Mouse (Mus musculus): ENCODE data around the gene Ms4a5. TPM values are rescaled to one million over a fixed set of nuclear protein-coding genes. Genes with fewer than 3 reads are reported as not detected.
A peak's percentile ranks its signal among the peaks of the same experiment; 100 is the strongest.
"Not testable (repeated sequence)": the region's sequence is repeated elsewhere in the genome, so short reads cannot be mapped to it uniquely, and the experiment has no call there.

Ms4a5 gene
- not detected in 2 replicates for polyA plus RNA-seq (2016; fragmentation: Nextera tagmentation; extraction: Ambion mirVana)

- Histone ChIP-seq H3K4me3 (no peak within 1 kb of the TSS), H3K4me2 (replicated peaks) (no peak within 1 kb of the TSS), H3K4me1 (no peaks in the 10 kb centered on the region), H3K9ac (no peak within 1 kb of the TSS), H3K36me3 (no peaks in the 10 kb centered on the region), H3K27ac (no peak within 1 kb of the TSS), H3K27me3 (no peaks in the 10 kb centered on the region), H3K9me3 (no peaks in the 10 kb centered on the region)
- 92% methylated on average over 2 of the region's 2 CpGs for WGBS
- no peak for ATAC-seq (ENCODE audit: insufficient number of reproducible peaks, insufficient read depth, low FRiP score, low TSS enrichment)
These were observed at the start of gene Ms4a5 for GRCm38 (mm10) chr19:11283773-11284172. Gene Ms4a5 (minus strand): TSS chr19:11283873.

GRCm38 (mm10) chr19:11321123-11321522 is 37.5 kb upstream of the Ms4a5 start:
- Histone ChIP-seq H3K27me3 (no peaks in the 10 kb centered on the region), H3K4me1 (no peaks in the 10 kb centered on the region), H3K36me3 (no peaks in the 10 kb centered on the region), H3K4me2 (replicated peaks) (no peak overlapping the region), H3K4me3 (no peak overlapping the region), H3K27ac (no peak overlapping the region), H3K9me3 (0 out of 2 replicates have a peak, but pooled peaks cover 3% of the 10 kb centered on the region), H3K9ac (no peak overlapping the region)
- WGBS: 76% methylated on average over 1 of the region's 1 CpGs
- ATAC-seq (ENCODE audit: insufficient number of reproducible peaks, insufficient read depth, low FRiP score, low TSS enrichment): no peak

GRCm38 (mm10) chr19:11316786-11317185 is 33.1 kb upstream of the Ms4a5 start:
- no peaks in the 10 kb centered on the region for H3K36me3 ChIP-seq

GRCm38 (mm10) chr19:11314354-11314753 is 30.7 kb upstream of the Ms4a5 start, which contains the start of gene Ms4a14:
Gene Ms4a14 (minus strand): TSS chr19:11314454.
- no peaks in the 10 kb centered on the region for H3K27me3 ChIP-seq
- H3K4me3 ChIP-seq: no peak within 1 kb of the TSS
- H3K4me1 ChIP-seq: no peaks in the 10 kb centered on the region
- no peaks in the 10 kb centered on the region for H3K36me3 ChIP-seq
- H3K9me3 ChIP-seq: 0 out of 2 replicates have a peak, but pooled peaks cover 3% of the 10 kb centered on the region
- no peak for ATAC-seq (ENCODE audit: insufficient number of reproducible peaks, insufficient read depth, low FRiP score, low TSS enrichment)
- H3K9ac ChIP-seq: no peak within 1 kb of the TSS
- WGBS: 68% methylated on average over 1 of the region's 1 CpGs
- H3K27ac ChIP-seq: no peak within 1 kb of the TSS
- no peak within 1 kb of the TSS for H3K4me2 ChIP-seq (replicated peaks)

More at GRCm38 (mm10) chr19:11316786-11317185, 33.1 kb upstream of the Ms4a5 start:
- 87% methylated on average over 4 of the region's 4 CpGs for WGBS
- Histone ChIP-seq H3K27me3 (no peaks in the 10 kb centered on the region), H3K9me3 (0 out of 2 replicates have a peak, but pooled peaks cover 3% of the 10 kb centered on the region), H3K4me3 (no peak overlapping the region), H3K9ac (no peak overlapping the region), H3K4me1 (no peaks in the 10 kb centered on the region), H3K27ac (no peak overlapping the region), H3K4me2 (replicated peaks) (no peak overlapping the region)
- no peak for ATAC-seq (ENCODE audit: insufficient number of reproducible peaks, insufficient read depth, low FRiP score, low TSS enrichment)

GRCm38 (mm10) chr19:11308888-11309287 is 25.2 kb upstream of the Ms4a5 start:
- H3K4me2 ChIP-seq (replicated peaks): no peak overlapping the region
- no peak for ATAC-seq (ENCODE audit: insufficient number of reproducible peaks, insufficient read depth, low FRiP score, low TSS enrichment)
- H3K27ac ChIP-seq: no peak overlapping the region
- no peaks in the 10 kb centered on the region for H3K9me3 ChIP-seq
- H3K4me1 ChIP-seq: no peaks in the 10 kb centered on the region
- no peak overlapping the region for H3K9ac ChIP-seq
- no peaks in the 10 kb centered on the region for H3K36me3 ChIP-seq
- H3K4me3 ChIP-seq: no peak overlapping the region
- H3K27me3 ChIP-seq: no peaks in the 10 kb centered on the region

GRCm38 (mm10) chr19:11299529-11299928 is 15.9 kb upstream of the Ms4a5 start:
- H3K9me3 ChIP-seq; H3K27ac ChIP-seq; H3K4me3 ChIP-seq; H3K9ac ChIP-seq; ATAC-seq (ENCODE audit: insufficient number of reproducible peaks, insufficient read depth, low FRiP score, low TSS enrichment); H3K36me3 ChIP-seq; H3K27me3 ChIP-seq; H3K4me1 ChIP-seq; H3K4me2 ChIP-seq (replicated peaks): not testable (repeated sequence)
- WGBS: 33% methylated on average over 4 of the region's 4 CpGs

GRCm38 (mm10) chr19:11298939-11299338 is 15.3 kb upstream of the Ms4a5 start:
- H3K4me1 ChIP-seq: no peaks in the 10 kb centered on the region
- H3K36me3 ChIP-seq: no peaks in the 10 kb centered on the region
- H3K9ac ChIP-seq: no peak overlapping the region
- no peak overlapping the region for H3K4me2 ChIP-seq (replicated peaks)
- WGBS: 42% methylated on average over 2 of the region's 2 CpGs
- H3K9me3 ChIP-seq: no peaks in the 10 kb centered on the region
- H3K4me3 ChIP-seq: no peak overlapping the region
- no peak for ATAC-seq (ENCODE audit: insufficient number of reproducible peaks, insufficient read depth, low FRiP score, low TSS enrichment)
- H3K27ac ChIP-seq: no peak overlapping the region
- H3K27me3 ChIP-seq: no peaks in the 10 kb centered on the region

GRCm38 (mm10) chr19:11293616-11294015 is 9.9 kb upstream of the Ms4a5 start:
- peak overlapping the region; percentile 38; the same call in 1 of the 2 replicates for H3K4me3 ChIP-seq
- H3K4me2 ChIP-seq (replicated peaks): peak overlapping the region; percentile 51
- not testable (repeated sequence) for H3K4me1 ChIP-seq; H3K27me3 ChIP-seq; H3K36me3 ChIP-seq; ATAC-seq (ENCODE audit: insufficient number of reproducible peaks, insufficient read depth, low FRiP score, low TSS enrichment); H3K9ac ChIP-seq; H3K27ac ChIP-seq; H3K9me3 ChIP-seq
- 6% methylated on average over 3 of the region's 3 CpGs for WGBS

- Histone ChIP-seq H3K9ac (peak overlapping the region; percentile 43; the same call in 1 of the 2 replicates), H3K9me3 (no peaks in the 10 kb centered on the region), H3K4me1 (no peaks in the 10 kb centered on the region), H3K27ac (no peak overlapping the region), H3K4me3 (peak overlapping the region; percentile 38), H3K27me3 (no peaks in the 10 kb centered on the region), H3K36me3 (no peaks in the 10 kb centered on the region), H3K4me2 (replicated peaks) (peak overlapping the region; percentile 51)
- no peak for ATAC-seq (ENCODE audit: insufficient number of reproducible peaks, insufficient read depth, low FRiP score, low TSS enrichment)
- WGBS: 11% methylated on average over 12 of the region's 12 CpGs
These were observed 9.3 kb upstream of the Ms4a5 start for GRCm38 (mm10) chr19:11292990-11293389.

- no peaks in the 10 kb centered on the region for H3K9me3 ChIP-seq
- no peaks in the 10 kb centered on the region for H3K36me3 ChIP-seq
- no peak overlapping the region for H3K4me2 ChIP-seq (replicated peaks)
- no peak overlapping the region for H3K9ac ChIP-seq
- H3K27me3 ChIP-seq: no peaks in the 10 kb centered on the region
- no peak overlapping the region for H3K27ac ChIP-seq
- H3K4me1 ChIP-seq: no peaks in the 10 kb centered on the region
- 81% methylated on average over 3 of the region's 3 CpGs for WGBS
- ATAC-seq (ENCODE audit: insufficient number of reproducible peaks, insufficient read depth, low FRiP score, low TSS enrichment): no peak
- H3K4me3 ChIP-seq: no peak overlapping the region
These were observed 3.5 kb downstream of the Ms4a5 start for GRCm38 (mm10) chr19:11280223-11280622.

- no peak for ATAC-seq (ENCODE audit: insufficient number of reproducible peaks, insufficient read depth, low FRiP score, low TSS enrichment)
- H3K4me3 ChIP-seq: no peak overlapping the region
- no peaks in the 10 kb centered on the region for H3K36me3 ChIP-seq
- no peak overlapping the region for H3K9ac ChIP-seq
- no peak overlapping the region for H3K4me2 ChIP-seq (replicated peaks)
- no peaks in the 10 kb centered on the region for H3K9me3 ChIP-seq
- no peaks in the 10 kb centered on the region for H3K27me3 ChIP-seq
- WGBS: 57% methylated on average over 5 of the region's 5 CpGs
- no peak overlapping the region for H3K27ac ChIP-seq
- no peaks in the 10 kb centered on the region for H3K4me1 ChIP-seq
These were observed 7.2 kb downstream of the Ms4a5 start for GRCm38 (mm10) chr19:11276431-11276830.

- 77% methylated on average over 4 of the region's 4 CpGs for WGBS
- no peak for ATAC-seq (ENCODE audit: insufficient number of reproducible peaks, insufficient read depth, low FRiP score, low TSS enrichment)
These were observed 16.7 kb downstream of the Ms4a5 start for GRCm38 (mm10) chr19:11266956-11267355.

More at GRCm38 (mm10) chr19:11266956-11267355, 16.7 kb downstream of the Ms4a5 start:
- Histone ChIP-seq H3K4me3 (no peak overlapping the region), H3K9me3 (no peaks in the 10 kb centered on the region), H3K9ac (no peak overlapping the region), H3K27me3 (no peaks in the 10 kb centered on the region), H3K27ac (no peak overlapping the region), H3K4me2 (replicated peaks) (no peak overlapping the region), H3K36me3 (no peaks in the 10 kb centered on the region), H3K4me1 (no peaks in the 10 kb centered on the region)
